Mouse (Mus musculus) hindbrain, embryonic 16.5 days (tissue): ENCODE measurements around the gene Mrpl51. TPM values are rescaled to one million over a fixed set of nuclear protein-coding genes. Genes with fewer than 3 reads are reported as not detected.

Experiments used
- ATAC-seq: fragments of 200-750 bp; cut with Nextera tagmentation; 2 replicates; pipeline ENCODE4 v1.8.0; 2017; ENCODE audit warnings: moderate TSS enrichment, moderate library complexity
- H3K27ac ChIP-seq: fragments of 300-500 bp; sonication (generic); 2 replicates; pipeline ENCODE4 v1.5.1; 2014; ENCODE audit warnings: low read depth, mild to moderate bottlenecking, control low read depth, low read length, moderate library complexity
- H3K27me3 ChIP-seq: fragments of 300-500 bp; sonication (generic); replicated peaks from 2 replicates; pipeline ENCODE4 v1.6.1; 2014; ENCODE audit warnings: low read length; ENCODE audit not compliant: control insufficient read depth, insufficient read depth
- H3K36me3 ChIP-seq: fragments of 300-500 bp; sonication (generic); 2 replicates; pipeline ENCODE4 v1.6.1; 2014; ENCODE audit warnings: mild to moderate bottlenecking, low read length, moderate library complexity, mixed read lengths; ENCODE audit not compliant: control insufficient read depth, insufficient read depth
- H3K4me1 ChIP-seq: fragments of 300-500 bp; sonication (generic); 2 replicates; pipeline ENCODE4 v1.6.1; 2014; ENCODE audit warnings: low read depth, low read length; ENCODE audit not compliant: control insufficient read depth, insufficient read depth
- H3K4me2 ChIP-seq: fragments of 300-500 bp; sonication (generic); 2 replicates; pipeline ENCODE4 v1.6.1; 2014; ENCODE audit warnings: mild to moderate bottlenecking, low read length, control low read depth, moderate library complexity
- H3K4me3 ChIP-seq: fragments of 300-500 bp; sonication (generic); 2 replicates; pipeline ENCODE4 v1.5.1; 2014; ENCODE audit warnings: mild to moderate bottlenecking, low read length, control low read depth, moderate library complexity
- H3K9ac ChIP-seq: fragments of 300-500 bp; sonication (generic); 2 replicates; pipeline ENCODE4 v1.6.1; 2014; ENCODE audit warnings: low read depth, mild to moderate bottlenecking, control low read depth, low read length, moderate library complexity
- H3K9me3 ChIP-seq: fragments of 300-500 bp; sonication (generic); 2 replicates; pipeline ENCODE4 v1.6.1; 2014; ENCODE audit warnings: mild to moderate bottlenecking, low read length, moderate library complexity; ENCODE audit not compliant: control insufficient read depth
- WGBS: fragments of 180-500 bp; shearing (Covaris S2); extraction: QIAGEN DNeasy Blood & Tissue Kit; methylation state at CpG from one replicate; pipeline ENCODE4 v1.1.7; 2014; 5-methylcytosine and 5-hydroxymethylcytosine counted together
- polyA plus RNA-seq: library from polyadenylated mRNA; unstranded; fragments of >200 nt; fragmentation: Nextera tagmentation; extraction: Ambion mirVana; gene quantifications from 2 replicates; pipeline ENCODE4 v1.2.1, GENCODE M21; 2015

Mrpl51 gene
- polyA plus RNA-seq, 1 experiment from 2014 or later, result 154 TPM

GRCm38 (mm10) chr6:125164672-125165327 is 26.8 kb upstream of the Mrpl51 start:
- Histone ChIP-seq H3K4me3 (peak overlapping the region; percentile 96), H3K27ac (peak overlapping the region; percentile 94), H3K4me1 (peaks cover 29% of the 10 kb centered on the region), H3K27me3 (no peaks in the 10 kb centered on the region), H3K4me2 (peak overlapping the region; percentile 90), H3K9me3 (no peaks in the 10 kb centered on the region), H3K9ac (peak overlapping the region; percentile 92), H3K36me3 (peaks cover 7% of the 10 kb centered on the region)
- WGBS, result under 1% methylated on average over 37 of the region's 39 CpGs
- ATAC-seq, result peak; percentile 32

- under 1% methylated on average over 33 of the region's 36 CpGs for WGBS
These were observed 26.2 kb upstream of the Mrpl51 start for GRCm38 (mm10) chr6:125165328-125165891.

GRCm38 (mm10) chr6:125166051-125166751 is 25.4 kb upstream of the Mrpl51 start, which contains the start of gene Gapdh:
Gene Gapdh (minus strand): TSS chr6:125166467.
- ATAC-seq, result peak; percentile 22
- H3K4me1 ChIP-seq, result peaks cover 28% of the 10 kb centered on the region
- under 1% methylated on average over 18 of the region's 18 CpGs for whole genome bisulfite sequencing
- H3K4me3 ChIP-seq, result peak within 1 kb of the TSS; percentile 96
- no peaks in the 10 kb centered on the region for H3K9me3 ChIP-seq
- H3K36me3 ChIP-seq, result peaks cover 19% of the 10 kb centered on the region; the same call in 1 of the 2 replicates
- peak within 1 kb of the TSS; percentile 92 for H3K9ac ChIP-seq
- peak within 1 kb of the TSS; percentile 90 for H3K4me2 ChIP-seq
- no peaks in the 10 kb centered on the region for H3K27me3 ChIP-seq
- peak within 1 kb of the TSS; percentile 94 for H3K27ac ChIP-seq

More at GRCm38 (mm10) chr6:125165328-125165891, 26.2 kb upstream of the Mrpl51 start:
- H3K27me3 ChIP-seq, result no peaks in the 10 kb centered on the region
- peak overlapping the region; percentile 90 for H3K4me2 ChIP-seq
- no peaks in the 10 kb centered on the region for H3K9me3 ChIP-seq
- ATAC-seq, result peak; percentile 93
- H3K4me1 ChIP-seq, result peaks cover 29% of the 10 kb centered on the region
- H3K9ac ChIP-seq, result peak overlapping the region; percentile 92
- H3K4me3 ChIP-seq, result peak overlapping the region; percentile 96
- H3K36me3 ChIP-seq, result peaks cover 12% of the 10 kb centered on the region
- H3K27ac ChIP-seq, result peak overlapping the region; percentile 94

- H3K4me1 ChIP-seq, result peaks cover 25% of the 10 kb centered on the region
- no peaks in the 10 kb centered on the region for H3K27me3 ChIP-seq
- peak overlapping the region; percentile 92 for H3K9ac ChIP-seq
- no peaks in the 10 kb centered on the region for H3K9me3 ChIP-seq
- peak overlapping the region; percentile 96 for H3K4me3 ChIP-seq
- peaks cover 25% of the 10 kb centered on the region; the same call in 1 of the 2 replicates for H3K36me3 ChIP-seq
- WGBS, result 21% methylated on average over 9 of the region's 10 CpGs
- ATAC-seq, result 0 out of 2 replicates have a peak, but pooled peaks have one; percentile 14
- peak overlapping the region; percentile 94 for H3K27ac ChIP-seq
- peak overlapping the region; percentile 90 for H3K4me2 ChIP-seq
These were observed 24.5 kb upstream of the Mrpl51 start for GRCm38 (mm10) chr6:125166861-125167650.

GRCm38 (mm10) chr6:125168086-125168485 is 23.5 kb upstream of the Mrpl51 start:
- H3K9ac ChIP-seq, result no peak overlapping the region
- H3K27me3 ChIP-seq, result no peaks in the 10 kb centered on the region
- peaks cover 29% of the 10 kb centered on the region for H3K36me3 ChIP-seq
- WGBS, result 92% methylated on average over 14 of the region's 14 CpGs
- no peak overlapping the region for H3K4me2 ChIP-seq
- no peak overlapping the region for H3K4me3 ChIP-seq
- ATAC-seq, result no peak
- H3K4me1 ChIP-seq, result peaks cover 25% of the 10 kb centered on the region
- H3K27ac ChIP-seq, result no peak overlapping the region
- H3K9me3 ChIP-seq, result no peaks in the 10 kb centered on the region

- no peaks in the 10 kb centered on the region for H3K9me3 ChIP-seq
- no peak overlapping the region for H3K4me3 ChIP-seq
- H3K9ac ChIP-seq, result no peak overlapping the region
- no peak overlapping the region for H3K4me2 ChIP-seq
- peaks cover 15% of the 10 kb centered on the region for H3K4me1 ChIP-seq
- H3K27me3 ChIP-seq, result no peaks in the 10 kb centered on the region
- 81% methylated on average over 6 of the region's 6 CpGs for WGBS
- no peak for ATAC-seq
- H3K27ac ChIP-seq, result no peak overlapping the region
- peaks cover 42% of the 10 kb centered on the region for H3K36me3 ChIP-seq
These were observed 21.4 kb upstream of the Mrpl51 start for GRCm38 (mm10) chr6:125170194-125170593.

GRCm38 (mm10) chr6:125172474-125172873 is 19.1 kb upstream of the Mrpl51 start:
- Histone ChIP-seq H3K9me3 (no peaks in the 10 kb centered on the region), H3K27me3 (no peaks in the 10 kb centered on the region), H3K9ac (no peak overlapping the region), H3K4me2 (no peak overlapping the region), H3K27ac (no peak overlapping the region), H3K36me3 (peaks cover 56% of the 10 kb centered on the region), H3K4me3 (no peak overlapping the region), H3K4me1 (peaks cover 2% of the 10 kb centered on the region)
- 79% methylated on average over 2 of the region's 2 CpGs for WGBS
- ATAC-seq, result no peak

- 96% methylated on average over 7 of the region's 7 CpGs for WGBS
These were observed 18.3 kb upstream of the Mrpl51 start for GRCm38 (mm10) chr6:125173256-125173655.

More at GRCm38 (mm10) chr6:125173256-125173655, 18.3 kb upstream of the Mrpl51 start:
- peaks cover 63% of the 10 kb centered on the region for H3K36me3 ChIP-seq
- no peaks in the 10 kb centered on the region for H3K4me1 ChIP-seq
- no peak overlapping the region for H3K4me3 ChIP-seq
- no peaks in the 10 kb centered on the region for H3K9me3 ChIP-seq
- H3K4me2 ChIP-seq, result no peak overlapping the region
- H3K27me3 ChIP-seq, result no peaks in the 10 kb centered on the region
- no peak overlapping the region for H3K27ac ChIP-seq
- no peak for ATAC-seq
- H3K9ac ChIP-seq, result no peak overlapping the region
